ENCODE assay signal across 14 mouse cellular contexts in the genomic region with DNA sequence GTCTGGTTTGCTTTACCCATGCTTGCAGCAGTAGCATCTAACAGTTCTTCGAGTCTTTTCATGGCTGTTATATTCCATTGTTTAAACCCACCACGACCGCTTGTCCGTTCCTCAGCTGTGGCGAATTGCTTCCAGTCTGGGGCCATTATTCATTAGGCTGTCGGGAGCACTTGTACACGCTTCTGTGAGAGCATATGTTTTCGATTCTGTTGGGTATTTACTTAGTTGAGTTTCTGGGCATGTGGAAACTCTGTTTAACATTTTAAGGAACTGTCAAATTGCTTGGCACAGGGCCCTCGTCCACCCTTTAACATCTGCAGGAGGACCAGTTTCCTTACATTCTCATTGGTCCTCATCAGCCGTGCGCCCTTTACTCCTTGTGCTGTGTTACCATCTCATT. TPM values are rescaled to one million over a fixed set of nuclear protein-coding genes. Genes with fewer than 3 reads are reported as not detected.
DNase-seq lines count a peak whose midpoint lies in the region; ATAC-seq lines count a peak whose summit lies in the region.
"Had no signal": no experiment of that assay in that cellular context is flagged by ENCODE, and none has a peak within 500 bp of the region (broad histone marks: within the 10 kb centered on the region; RNA-seq: fewer than 3 reads in every experiment).

No protein-coding gene starts in this region.

- H3K4me2 ChIP-seq in hindbrain, embryonic 11.5 days (replicated peaks; ENCODE audit: low read depth, low read length) = no peak overlapping the region

- no peaks in the 10 kb centered on the region for H3K36me3 ChIP-seq in hindbrain, embryonic 11.5 days (ENCODE audit: control insufficient read depth, insufficient read depth, low read length)

- peak; percentile 40 for DNase-seq in 3T3-L1 (ENCODE audit: low read depth, low spot score)
- DNase-seq in embryo, embryonic 10 days (ENCODE audit: low spot score) = peak; percentile 74
- peak; percentile 57 for DNase-seq in hindbrain, embryonic 11.5 days (ENCODE audit: low spot score)
- peak; percentile 71 for DNase-seq in mesoderm, embryonic 11.5 days (ENCODE audit: low read depth, low spot score)
- no peak for DNase-seq in urinary bladder, postnatal 4 days (ENCODE audit: low spot score in 2 of 2)
- no peak for DNase-seq in spleen, postnatal 10 days (ENCODE audit: low spot score in 2 of 2)
- no peak for DNase-seq in frontal cortex, postnatal 14 days (ENCODE audit: low spot score in 2 of 2)
- DNase-seq in heart, adult 8-10 months (ENCODE audit: low spot score) = no peak
- DNase-seq: gastrocnemius, postnatal 10 days; kidney, postnatal 25 days; lung, postnatal 10 days; right cerebral cortex, postnatal 14 days had no signal

- no peaks in the 10 kb centered on the region; the same call in 1 of the 2 replicates for H3K4me1 ChIP-seq in hindbrain, embryonic 11.5 days (replicated peaks; ENCODE audit: control insufficient read depth, insufficient read depth, low read length)

- no peak overlapping the region for H3K4me3 ChIP-seq in hindbrain, embryonic 11.5 days (ENCODE audit: low read depth, low read length)

- H3K27me3 ChIP-seq in hindbrain, embryonic 11.5 days (ENCODE audit: control insufficient read depth, insufficient read depth, low read length) = peaks cover 20% of the 10 kb centered on the region
- H3K27me3 ChIP-seq: CH12.LX had no signal

- WGBS in hindbrain, embryonic 11.5 days = 26% methylated on average over 11 of the region's 11 CpGs

- H3K9me3 ChIP-seq in hindbrain, embryonic 11.5 days (ENCODE audit: control insufficient read depth, low read length) = no peaks in the 10 kb centered on the region

- no peak overlapping the region for H3K9ac ChIP-seq in hindbrain, embryonic 11.5 days (ENCODE audit: low read depth, low read length)

- ATAC-seq in hindbrain, embryonic 11.5 days (ENCODE audit: low FRiP score) = peak; percentile 80

- no peak overlapping the region for H3K27ac ChIP-seq in hindbrain, embryonic 11.5 days (ENCODE audit: low read depth, low read length)

RNA-seq across cellular contexts. Expression of gene Cd247, which starts 2.2 kb away (rescaled TPM):
- 0.88 and 1.3 TPM in 2 replicates for polyA plus RNA-seq in hindbrain, embryonic 11.5 days (2014; fragmentation: Nextera tagmentation; extraction: Ambion mirVana)
- total RNA-seq in heart, adult 8-10 months (2022) = 1 to 10 TPM in 1 of 4 experiments, under 1 TPM in 3; 0.16 to 1.1 (median 0.46) TPM
- total RNA-seq: left cerebral cortex, postnatal 25 days had no signal

RNA-seq across cellular contexts. Expression of gene Creg1, which starts 22.8 kb away (rescaled TPM):
- 38.1 and 38.2 TPM in 2 replicates for polyA plus RNA-seq in hindbrain, embryonic 11.5 days (2014; fragmentation: Nextera tagmentation; extraction: Ambion mirVana)
- total RNA-seq in heart, adult 8-10 months (2022) = 100 to 1,000 TPM in 3 of 4 experiments, 10 to 100 TPM in 1; 98.7 to 109 (median 103) TPM

Comparison
In these comparisons a context has a peak if more than half of its experiments do, and no peak if none do; other contexts are left out.
1. DNase-seq: peak in 3T3-L1 (single experiment), embryo, embryonic 10 days (single experiment), hindbrain, embryonic 11.5 days (single experiment) and mesoderm, embryonic 11.5 days (single experiment); none in urinary bladder, postnatal 4 days (0 of 2), spleen, postnatal 10 days (0 of 2), frontal cortex, postnatal 14 days (0 of 2) and heart, adult 8-10 months (single experiment).